Mouse (Mus musculus): Measurements from ENCODE around the gene Hspb11.

- TF ChIP-seq CTCF (IDR thresholded peaks at IDR 0.05; ENCODE audit: extremely low read depth, insufficient read depth, low read length) (no peak), POLR2A (IDR thresholded peaks at IDR 0.05; ENCODE audit: extremely low read depth, insufficient read depth, low read length) (no peak)
Measured at GRCm38 (mm10) chr4:107249471-107249870, 3.9 kb upstream of the Hspb11 start.

Data from cortical plate, adult 2 months (tissue).